Mouse (Mus musculus) lung, adult 2 months (tissue): ENCODE data around the gene Dppa3. TPM values are rescaled to one million over a fixed set of nuclear protein-coding genes. Genes with fewer than 3 reads are reported as not detected.
A peak's percentile ranks its signal among the peaks of the same experiment; 100 is the strongest.

ENCODE experiments used
- DNase-seq: peaks from one replicate; pipeline ENCODE4 v3.0.0; 2022
- H3K4me1 ChIP-seq: fragments of 200-500 bp; 2 replicates; pipeline ENCODE4 v1.6.1; 2011; ENCODE audit warnings: low read length; ENCODE audit not compliant: control insufficient read depth, insufficient read depth
- H3K4me3 ChIP-seq: fragments of 200-500 bp; replicated peaks from 2 replicates; pipeline ENCODE3; 2011; ENCODE audit warnings: low read depth, mild to moderate bottlenecking, control low read depth, low read length; ENCODE audit errors: extremely low read depth
- CTCF ChIP-seq: fragments of 200-500 bp; IDR thresholded peaks from 2 replicates; pipeline ENCODE4 v1.5.1; 2011; ENCODE audit warnings: mild to moderate bottlenecking, low read length, control low read depth; ENCODE audit not compliant: insufficient read depth
- POLR2A ChIP-seq: fragments of 200-500 bp; IDR thresholded peaks from 2 replicates; pipeline ENCODE4 v1.6.1; 2011; ENCODE audit warnings: low read depth, mild to moderate bottlenecking, control low read depth, low read length, borderline replicate concordance; ENCODE audit errors: extremely low read depth
- WGBS: fragments of 180-500 bp; shearing (Covaris S2); methylation state at CpG from one replicate; pipeline ENCODE4 v1.1.7; 2018; 5-methylcytosine and 5-hydroxymethylcytosine counted together
- polyA plus RNA-seq: library from polyadenylated mRNA; depleted of rRNA; stranded (reverse); fragments of >200 nt; gene quantifications from 2 replicates; pipeline ENCODE4 v1.2.3, GENCODE M21; 2012; rRNA removed

Dppa3 gene
- polyA plus RNA-seq, 1 experiment, result not detected

DNA sequence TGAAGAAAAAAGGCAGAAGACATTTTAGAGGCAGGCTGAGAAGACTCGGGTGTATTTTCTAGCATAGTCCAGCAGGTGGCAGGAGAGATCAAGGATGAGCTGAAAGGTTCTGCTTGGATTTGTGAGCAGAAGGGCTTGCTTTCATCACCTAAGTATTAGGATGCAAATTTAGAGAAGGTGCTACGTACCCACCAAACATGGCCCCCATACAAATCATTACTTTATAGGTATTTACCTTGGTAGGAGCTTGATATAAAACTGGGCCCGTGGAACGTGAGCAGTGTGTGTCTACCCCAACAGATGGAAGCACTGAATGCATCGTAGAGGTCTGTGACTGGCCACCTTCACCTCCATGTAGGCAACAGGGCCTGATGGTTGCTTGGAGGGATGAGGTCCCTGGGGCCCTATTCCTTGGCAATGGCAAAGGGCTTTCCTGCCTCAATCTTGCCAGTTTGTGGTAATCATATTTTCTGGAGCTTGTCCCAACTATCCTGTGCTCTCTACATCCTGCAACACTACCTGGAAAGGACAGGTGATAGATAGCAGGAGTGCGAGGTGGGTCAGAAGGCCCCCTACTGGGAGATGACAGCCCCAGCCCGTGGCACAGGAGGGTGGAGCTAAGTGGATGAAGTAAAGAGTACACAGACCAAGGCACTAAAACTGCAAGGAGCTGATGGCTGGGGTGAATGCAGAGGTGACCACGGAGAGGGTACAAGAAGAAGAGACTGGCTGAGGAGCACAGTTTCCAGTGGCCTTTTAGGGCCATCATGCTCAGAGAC, 34.6 kb downstream of the Dppa3 start:
- Histone ChIP-seq H3K4me1 (no peaks in the 10 kb centered on the region), H3K4me3 (no peak overlapping the region)
- 35% methylated on average over 8 of the region's 8 CpGs for WGBS
- TF ChIP-seq CTCF (peak; percentile 20; the same call in 1 of the 2 replicates), POLR2A (no peak)
- peak; percentile 24 for DNase-seq

- H3K4me3 ChIP-seq, result no peak overlapping the region
- no peak for TF ChIP-seq CTCF
- no peak for TF ChIP-seq POLR2A
- H3K4me1 ChIP-seq, result no peaks in the 10 kb centered on the region
- 36% methylated on average over 22 of the region's 22 CpGs for WGBS
- DNase-seq, result no peak
Measured at GRCm38 (mm10) chr6:122662551-122663264, 36.5 kb downstream of the Dppa3 start.

- no peak overlapping the region for H3K4me3 ChIP-seq
Measured at GRCm38 (mm10) chr6:122663596-122664206, 37.5 kb downstream of the Dppa3 start.

GRCm38 (mm10) chr6:122665866-122666265, 39.7 kb downstream of the Dppa3 start:
- 32% methylated on average over 7 of the region's 7 CpGs for WGBS
- no peak for TF ChIP-seq POLR2A
- TF ChIP-seq CTCF, result no peak
- no peak for DNase-seq

More at GRCm38 (mm10) chr6:122663596-122664206, 37.5 kb downstream of the Dppa3 start:
- no peaks in the 10 kb centered on the region for H3K4me1 ChIP-seq
- no peak for TF ChIP-seq CTCF
- WGBS, result 43% methylated on average over 14 of the region's 14 CpGs
- DNase-seq, result no peak

DNA sequence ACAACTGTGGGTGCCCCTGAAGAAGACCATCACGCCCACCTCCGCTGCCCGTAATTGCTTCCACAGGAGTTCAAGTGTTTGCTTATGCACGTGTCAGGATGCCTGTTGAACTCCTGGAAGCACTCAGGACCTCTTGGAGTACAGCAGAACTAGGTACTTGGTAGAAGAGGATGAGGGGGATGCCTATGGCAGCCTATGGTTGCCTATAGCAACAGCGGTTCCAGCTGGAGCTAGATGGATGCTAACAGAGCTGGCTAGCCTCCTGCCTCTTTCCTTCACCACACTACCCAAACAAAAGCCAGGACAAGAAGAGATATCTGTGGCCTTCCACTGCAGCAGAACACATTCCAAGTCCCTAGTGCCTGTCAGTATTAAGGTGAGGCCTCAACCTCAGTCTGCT, 41.5 kb downstream of the Dppa3 start:
- WGBS, result 65% methylated on average over 5 of the region's 5 CpGs

More at GRCm38 (mm10) chr6:122665866-122666265, 39.7 kb downstream of the Dppa3 start:
- Histone ChIP-seq H3K4me1 (no peaks in the 10 kb centered on the region), H3K4me3 (no peak overlapping the region)

DNA sequence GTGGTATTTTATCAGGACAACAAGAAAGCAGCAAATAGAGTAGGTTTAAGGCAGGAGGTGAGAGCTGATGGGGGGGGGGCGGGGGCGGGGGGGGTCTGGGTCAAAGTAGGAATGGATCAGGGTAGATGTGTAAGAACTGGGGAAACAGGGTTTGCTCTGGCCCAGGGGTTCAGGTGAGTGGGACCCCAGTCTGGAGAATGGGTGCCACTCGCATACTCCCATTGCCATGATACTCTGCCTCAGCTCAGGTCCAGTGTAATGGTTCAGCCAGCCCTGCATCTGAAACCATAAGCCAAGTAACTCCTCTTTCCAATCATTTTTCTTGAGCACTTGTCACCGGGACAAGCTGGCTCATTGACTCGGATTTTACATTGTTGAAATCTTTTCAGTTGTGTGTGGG, 42.6 kb downstream of the Dppa3 start:
- 83% methylated on average over 5 of the region's 5 CpGs for WGBS
- no peak for DNase-seq
- no peak for TF ChIP-seq POLR2A
- TF ChIP-seq CTCF, result no peak
- Histone ChIP-seq H3K4me3 (no peak overlapping the region), H3K4me1 (no peaks in the 10 kb centered on the region)

More for the DNA sequence above, 41.5 kb downstream of the Dppa3 start:
- no peak for TF ChIP-seq CTCF
- no peak for TF ChIP-seq POLR2A
- no peak for DNase-seq
- no peak overlapping the region for H3K4me3 ChIP-seq
- H3K4me1 ChIP-seq, result no peaks in the 10 kb centered on the region

- H3K4me1 ChIP-seq, result no peaks in the 10 kb centered on the region
- WGBS, result 10% methylated on average over 19 of the region's 19 CpGs
- peak overlapping the region; percentile 6 for H3K4me3 ChIP-seq
- TF ChIP-seq CTCF (peak; percentile 98), POLR2A (no peak)
- peak; percentile 86 for DNase-seq
Measured at GRCm38 (mm10) chr6:122669406-122670200, 43.4 kb downstream of the Dppa3 start.

DNA sequence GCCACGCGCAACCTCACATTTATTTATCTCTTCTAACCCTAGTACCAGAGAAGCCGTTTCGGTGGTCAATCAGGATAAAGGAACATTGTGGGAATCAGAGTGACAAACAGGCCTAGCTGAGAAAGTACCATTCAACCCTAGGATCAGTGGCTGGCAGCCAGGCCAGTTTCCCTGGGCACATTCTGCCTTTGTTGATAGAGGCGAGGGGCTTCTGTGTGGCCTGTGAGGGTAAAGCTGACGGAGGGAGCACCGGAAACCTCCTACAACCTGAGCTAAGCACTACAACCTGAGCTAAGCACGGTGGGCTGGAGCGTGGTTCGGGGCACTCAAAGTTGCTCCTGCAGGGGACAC, 44.0 kb downstream of the Dppa3 start:
- H3K4me3 ChIP-seq, result no peak overlapping the region
- no peak for DNase-seq
- H3K4me1 ChIP-seq, result no peaks in the 10 kb centered on the region
- 41% methylated on average over 10 of the region's 10 CpGs for WGBS
- TF ChIP-seq POLR2A (no peak), CTCF (no peak)

DNA sequence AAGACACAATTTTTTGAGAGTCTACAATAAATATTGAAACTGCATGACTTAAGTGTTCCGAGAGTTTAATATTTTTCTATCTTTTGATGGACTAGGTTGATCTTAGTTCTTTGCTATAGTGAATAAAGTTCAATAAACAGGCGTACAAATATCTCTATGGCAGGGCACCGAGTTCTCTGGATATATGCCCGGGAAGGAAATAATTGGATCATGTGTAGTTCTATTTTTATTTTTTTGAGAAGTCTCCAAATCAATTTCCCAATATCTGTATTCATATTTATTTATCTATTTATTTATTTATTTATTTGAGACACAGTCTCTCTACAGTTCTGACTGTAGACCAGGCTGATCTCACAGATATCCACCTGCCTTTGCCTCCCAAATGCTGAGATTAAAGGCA, 44.6 kb downstream of the Dppa3 start:
- no peak for DNase-seq
- TF ChIP-seq POLR2A, result no peak
- no peak for TF ChIP-seq CTCF
- H3K4me3 ChIP-seq, result no peak overlapping the region
- no peaks in the 10 kb centered on the region for H3K4me1 ChIP-seq
- 82% methylated on average over 4 of the region's 4 CpGs for WGBS

- no peaks in the 10 kb centered on the region for H3K4me1 ChIP-seq
- no peak overlapping the region for H3K4me3 ChIP-seq
- WGBS, result 42% methylated on average over 8 of the region's 8 CpGs
- TF ChIP-seq POLR2A (no peak), CTCF (no peak)
- no peak for DNase-seq
Measured at GRCm38 (mm10) chr6:122672746-122673145, 46.5 kb downstream of the Dppa3 start.

Other genes with a start within 250 kb of the Dppa3 start
- gene Rimklb, start 127.6 kb upstream of the Dppa3 start, polyA plus RNA-seq, result 0.33 and 0.42 TPM in 2 replicates
- 126 and 131 TPM in 2 replicates for gene Mfap5, start 120.6 kb upstream of the Dppa3 start, polyA plus RNA-seq
- gene Aicda, start 72.6 kb upstream of the Dppa3 start, polyA plus RNA-seq, result not detected in 2 replicates
- 13.5 and 23.2 TPM in 2 replicates for gene Apobec1, start 24.0 kb upstream of the Dppa3 start, polyA plus RNA-seq
- gene Gdf3, start 16.3 kb upstream of the Dppa3 start, polyA plus RNA-seq, result not detected in 2 replicates
- 0.09 and 0.28 TPM in 2 replicates for gene Nanog, start 81.1 kb downstream of the Dppa3 start, polyA plus RNA-seq
- gene Slc2a3, start 175.2 kb downstream of the Dppa3 start, polyA plus RNA-seq, result 2.6 and 7.4 TPM in 2 replicates
- gene Foxj2, start 193.5 kb downstream of the Dppa3 start, polyA plus RNA-seq, result 16.5 and 19.9 TPM in 2 replicates
- gene C3ar1, start 229.8 kb downstream of the Dppa3 start, polyA plus RNA-seq, result 1.9 and 3.7 TPM in 2 replicates
- gene Necap1, start 248.1 kb downstream of the Dppa3 start, polyA plus RNA-seq, result 11.5 and 16.7 TPM in 2 replicates